Mouse (Mus musculus) retina, embryonic 14.5 days (tissue): ENCODE data around the gene Fign.

Experiments used
- DNase-seq: peaks from one replicate; pipeline ENCODE4 v3.0.0-alpha.2; 2015; ENCODE audit warnings: low spot score

Fign gene

GRCm38 (mm10) chr2:64097937-64098617, at the start of gene Fign:
Fign (minus strand) TSS chr2:64098038.
- peak; percentile 87 for DNase-seq

GRCm38 (mm10) chr2:64133597-64133996, 35.8 kb upstream of the Fign start:
- no peak for DNase-seq

GRCm38 (mm10) chr2:64120495-64120894, 22.7 kb upstream of the Fign start:
- DNase-seq: no peak

GRCm38 (mm10) chr2:64116613-64117012, 18.8 kb upstream of the Fign start:
- DNase-seq: no peak

GRCm38 (mm10) chr2:64111133-64111532, 13.3 kb upstream of the Fign start:
- no peak for DNase-seq

GRCm38 (mm10) chr2:64109860-64110259, 12.0 kb upstream of the Fign start:
- DNase-seq: no peak

GRCm38 (mm10) chr2:64108040-64108439, 10.2 kb upstream of the Fign start:
- peak; percentile 57 for DNase-seq

- DNase-seq: peak; percentile 78
These were observed 931 bp upstream of the Fign start for GRCm38 (mm10) chr2:64098618-64099320.

GRCm38 (mm10) chr2:64096721-64097411, 972 bp downstream of the Fign start:
- peak; percentile 60 for DNase-seq

GRCm38 (mm10) chr2:64096176-64096575, 1.7 kb downstream of the Fign start:
- no peak for DNase-seq

- peak; percentile 52 for DNase-seq
These were observed 2.3 kb downstream of the Fign start for GRCm38 (mm10) chr2:64095561-64095960.

GRCm38 (mm10) chr2:64093087-64093486, 4.8 kb downstream of the Fign start:
- peak; percentile 34 for DNase-seq

- no peak for DNase-seq
These were observed 13.9 kb downstream of the Fign start for GRCm38 (mm10) chr2:64083853-64084427.

GRCm38 (mm10) chr2:64079765-64080164, 18.1 kb downstream of the Fign start:
- peak; percentile 53 for DNase-seq

- no peak for DNase-seq
These were observed 19.3 kb downstream of the Fign start for GRCm38 (mm10) chr2:64078551-64078950.

GRCm38 (mm10) chr2:64077846-64078245, 20.0 kb downstream of the Fign start:
- no peak for DNase-seq

- DNase-seq: no peak
These were observed 22.0 kb downstream of the Fign start for GRCm38 (mm10) chr2:64075873-64076272.

- DNase-seq: peak; percentile 50
These were observed 23.0 kb downstream of the Fign start for GRCm38 (mm10) chr2:64074602-64075389.

GRCm38 (mm10) chr2:64072158-64072557, 25.7 kb downstream of the Fign start:
- DNase-seq: peak; percentile 44

GRCm38 (mm10) chr2:64069950-64070695, 27.7 kb downstream of the Fign start:
- no peak for DNase-seq

GRCm38 (mm10) chr2:64065511-64065910, 32.3 kb downstream of the Fign start:
- peak; percentile 48 for DNase-seq
